Mouse (Mus musculus) kidney, adult 18-20 months (tissue): ENCODE data around the gene Oprm1.
"Not testable (repeated sequence)": the region's sequence is repeated elsewhere in the genome, so short reads cannot be mapped to it uniquely, and the experiment has no call there.

Experiments used
- DNase-seq: peaks from one replicate; pipeline ENCODE4 v3.0.0; 2021

Gene Oprm1

GRCm38 (mm10) chr10:6980236-6980635 lies 221.9 kb downstream of the Oprm1 start:
- DNase-seq, result no peak

- DNase-seq, result no peak
These were observed 224.4 kb downstream of the Oprm1 start for GRCm38 (mm10) chr10:6982751-6983151.

- DNase-seq, result no peak
These were observed 225.1 kb downstream of the Oprm1 start for GRCm38 (mm10) chr10:6983431-6983830.

GRCm38 (mm10) chr10:6986246-6986645 lies 227.9 kb downstream of the Oprm1 start:
- DNase-seq, result no peak

- no peak for DNase-seq
These were observed 229.2 kb downstream of the Oprm1 start for GRCm38 (mm10) chr10:6987399-6988098.

- DNase-seq, result no peak
These were observed 230.2 kb downstream of the Oprm1 start for GRCm38 (mm10) chr10:6988555-6988954.

- DNase-seq, result no peak
These were observed 238.6 kb downstream of the Oprm1 start for GRCm38 (mm10) chr10:6996895-6997294.

- DNase-seq, result no peak
These were observed 240.4 kb downstream of the Oprm1 start for GRCm38 (mm10) chr10:6998576-6999250.

GRCm38 (mm10) chr10:6999355-6999754 lies 241.0 kb downstream of the Oprm1 start:
- DNase-seq, result no peak

- not testable (repeated sequence) for DNase-seq
These were observed 245.6 kb downstream of the Oprm1 start for GRCm38 (mm10) chr10:7003898-7004297.

GRCm38 (mm10) chr10:7004980-7005538 lies 246.8 kb downstream of the Oprm1 start:
- DNase-seq, result no peak

GRCm38 (mm10) chr10:7010543-7010942 lies 252.2 kb downstream of the Oprm1 start:
- DNase-seq, result no peak

GRCm38 (mm10) chr10:7015199-7015598 lies 256.9 kb downstream of the Oprm1 start:
- DNase-seq, result peak; percentile 50

GRCm38 (mm10) chr10:7019781-7020386 lies 261.6 kb downstream of the Oprm1 start:
- DNase-seq, result peak; percentile 35

- DNase-seq, result no peak
These were observed 262.2 kb downstream of the Oprm1 start for GRCm38 (mm10) chr10:7020551-7020950.

GRCm38 (mm10) chr10:7025028-7025427 lies 266.7 kb downstream of the Oprm1 start:
- no peak for DNase-seq

GRCm38 (mm10) chr10:7033459-7033858 lies 275.2 kb downstream of the Oprm1 start:
- no peak for DNase-seq

- DNase-seq, result no peak
These were observed 277.2 kb downstream of the Oprm1 start for GRCm38 (mm10) chr10:7035547-7035946.

- no peak for DNase-seq
These were observed 278.9 kb downstream of the Oprm1 start for GRCm38 (mm10) chr10:7037194-7037593.

- DNase-seq, result no peak
These were observed 282.7 kb downstream of the Oprm1 start for GRCm38 (mm10) chr10:7041032-7041431.

GRCm38 (mm10) chr10:7043896-7044295 lies 285.6 kb downstream of the Oprm1 start:
- no peak for DNase-seq

- peak; percentile 38 for DNase-seq
These were observed 289.1 kb downstream of the Oprm1 start for GRCm38 (mm10) chr10:7047288-7047918.

GRCm38 (mm10) chr10:7047919-7048291 lies 289.6 kb downstream of the Oprm1 start:
- DNase-seq, result no peak
